Mouse (Mus musculus): ENCODE measurements around the gene Atp8b3.

Atp8b3 gene

GRCm38 (mm10) chr10:80568876-80569275 is 30.0 kb upstream of the Atp8b3 start:
- DNase-seq (ENCODE audit: low read depth, low spot score): no peak

GRCm38 (mm10) chr10:80566375-80567092 is 27.6 kb upstream of the Atp8b3 start:
- peak; percentile 65 for DNase-seq (ENCODE audit: low read depth, low spot score)

- peak; percentile 84 for DNase-seq (ENCODE audit: low read depth, low spot score)
Observed at GRCm38 (mm10) chr10:80561116-80561944, 22.4 kb upstream of the Atp8b3 start, which contains the start of gene Rexo1. TSS of gene Rexo1 (minus strand) at chr10:80561560.

GRCm38 (mm10) chr10:80560621-80561020 is 21.7 kb upstream of the Atp8b3 start:
- DNase-seq (ENCODE audit: low read depth, low spot score): no peak

- DNase-seq (ENCODE audit: low read depth, low spot score): no peak
Observed at GRCm38 (mm10) chr10:80559431-80559830, 20.5 kb upstream of the Atp8b3 start.

DNA sequence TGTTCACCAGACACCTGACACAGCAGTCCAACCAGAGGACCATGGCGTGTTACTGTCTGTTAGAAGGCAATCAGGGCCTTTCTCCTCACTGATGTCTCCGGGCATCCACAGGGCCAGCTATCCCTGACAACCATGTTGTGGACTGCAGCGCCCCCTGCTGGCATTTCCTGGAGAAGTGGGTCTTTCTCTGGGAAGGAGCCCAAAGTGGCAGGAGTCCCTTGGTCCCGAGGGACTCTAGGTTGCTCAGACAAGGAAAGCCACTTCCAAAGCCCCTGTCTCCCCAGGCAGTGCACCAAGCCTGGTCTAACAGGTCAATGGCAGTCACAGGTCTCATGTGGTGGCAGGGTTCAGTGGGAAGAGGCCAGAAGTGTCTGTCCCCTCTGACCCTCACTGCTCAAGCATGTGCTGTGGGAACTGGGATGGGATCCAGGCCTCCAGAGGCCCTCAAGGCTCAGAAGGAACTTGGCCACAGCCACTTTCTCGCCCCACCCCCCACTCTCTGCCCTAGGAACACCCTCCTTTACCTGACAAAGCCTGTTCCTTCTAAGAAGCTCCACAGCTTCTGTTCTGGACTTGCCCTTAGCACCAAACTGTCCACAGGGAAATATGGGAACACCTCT is 18.5 kb upstream of the Atp8b3 start:
- DNase-seq (ENCODE audit: low read depth, low spot score): no peak

DNA sequence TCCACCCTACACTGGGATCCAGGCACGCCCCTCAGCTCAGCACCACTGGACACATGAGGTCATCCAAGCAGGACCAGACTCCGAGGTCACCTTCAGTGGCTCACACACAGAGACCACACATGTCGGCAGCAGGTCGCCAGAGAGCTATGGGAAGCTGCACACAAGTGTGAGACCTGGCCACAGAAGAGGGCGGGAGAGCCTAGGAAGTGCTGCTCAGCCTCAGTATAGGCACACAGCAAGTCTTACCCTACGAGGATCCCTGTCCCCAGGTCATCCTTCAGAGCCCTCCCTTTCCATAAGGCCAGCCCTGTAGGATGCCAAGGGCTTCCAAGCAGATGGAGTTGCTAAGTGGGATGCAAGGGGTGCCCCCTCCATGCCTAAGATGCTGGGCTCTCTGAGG is 15.1 kb upstream of the Atp8b3 start:
- no peak for DNase-seq (ENCODE audit: low read depth, low spot score)

GRCm38 (mm10) chr10:80553575-80553974 is 14.7 kb upstream of the Atp8b3 start:
- no peak for DNase-seq (ENCODE audit: low read depth, low spot score)

DNA sequence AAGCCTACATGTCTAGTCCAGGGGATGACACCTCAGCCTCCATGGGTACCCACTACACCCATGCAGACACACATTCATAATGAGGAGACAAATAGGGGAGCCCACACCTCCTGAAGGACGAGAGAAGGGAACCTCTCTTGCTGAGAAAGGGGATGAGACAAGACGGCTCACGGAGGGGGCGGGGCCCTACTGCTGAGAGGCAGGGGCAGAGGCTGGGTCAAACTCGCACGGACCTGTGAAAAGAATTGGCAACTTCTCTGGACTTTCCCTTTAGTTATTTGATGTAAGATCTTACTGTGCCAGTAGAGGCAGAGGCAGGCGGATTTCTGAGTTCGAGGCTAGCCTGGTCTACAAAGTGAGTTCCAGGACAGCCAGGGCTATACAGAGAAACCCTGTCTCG is 13.4 kb upstream of the Atp8b3 start:
- no peak for DNase-seq (ENCODE audit: low read depth, low spot score)

GRCm38 (mm10) chr10:80549279-80549678 is 10.4 kb upstream of the Atp8b3 start:
- DNase-seq (ENCODE audit: low read depth, low spot score): no peak

GRCm38 (mm10) chr10:80548428-80549006 is 9.6 kb upstream of the Atp8b3 start:
- no peak for DNase-seq (ENCODE audit: low read depth, low spot score)

GRCm38 (mm10) chr10:80547539-80547938 is 8.6 kb upstream of the Atp8b3 start:
- no peak for DNase-seq (ENCODE audit: low read depth, low spot score)

- no peak for DNase-seq (ENCODE audit: low read depth, low spot score)
Observed at GRCm38 (mm10) chr10:80546945-80547344, 8.0 kb upstream of the Atp8b3 start.

DNA sequence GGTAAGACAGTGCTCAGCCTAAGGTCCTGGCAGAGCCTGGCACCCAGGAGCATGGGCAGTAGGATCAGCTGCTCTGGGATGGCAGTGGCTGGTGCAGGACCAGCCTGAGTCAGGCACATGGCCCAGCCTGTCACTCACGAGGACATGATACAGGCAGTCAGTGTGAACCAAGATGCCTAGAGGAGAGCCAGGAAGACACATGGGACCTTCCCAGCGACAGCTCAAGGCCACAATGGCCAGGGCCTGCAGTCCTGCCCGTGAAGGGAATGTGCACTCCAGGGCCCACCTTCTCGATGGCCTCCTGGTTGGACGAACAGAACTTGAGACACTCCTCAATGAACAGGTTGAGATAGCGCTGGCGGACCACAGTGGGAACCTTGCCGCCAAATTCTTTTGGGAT is 6.7 kb upstream of the Atp8b3 start:
- no peak for DNase-seq (ENCODE audit: low read depth, low spot score)

- no peak for DNase-seq (ENCODE audit: low read depth, low spot score)
Observed at GRCm38 (mm10) chr10:80543873-80544272, 4.9 kb upstream of the Atp8b3 start.

DNA sequence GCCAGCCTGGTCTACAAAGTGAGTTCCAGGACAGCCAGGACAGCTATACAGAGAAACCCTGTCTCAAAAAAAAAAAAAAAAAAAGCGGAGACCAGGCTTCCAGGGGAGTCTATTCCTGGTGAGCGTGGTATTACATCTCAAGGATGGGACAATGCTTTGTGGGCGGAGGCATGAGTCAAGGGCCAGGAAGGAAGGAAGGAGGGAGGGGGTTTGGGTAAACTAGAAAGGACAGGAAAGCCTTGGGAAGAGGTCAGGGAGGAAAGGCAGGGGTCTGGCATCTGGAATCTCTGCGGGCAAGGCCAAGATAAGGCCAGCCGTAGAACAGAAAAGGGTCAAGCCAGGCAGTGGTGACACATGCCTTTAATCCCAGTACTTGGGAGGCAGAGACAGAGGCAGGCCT is 569 bp upstream of the Atp8b3 start:
- no peak for DNase-seq (ENCODE audit: low read depth, low spot score)

DNA sequence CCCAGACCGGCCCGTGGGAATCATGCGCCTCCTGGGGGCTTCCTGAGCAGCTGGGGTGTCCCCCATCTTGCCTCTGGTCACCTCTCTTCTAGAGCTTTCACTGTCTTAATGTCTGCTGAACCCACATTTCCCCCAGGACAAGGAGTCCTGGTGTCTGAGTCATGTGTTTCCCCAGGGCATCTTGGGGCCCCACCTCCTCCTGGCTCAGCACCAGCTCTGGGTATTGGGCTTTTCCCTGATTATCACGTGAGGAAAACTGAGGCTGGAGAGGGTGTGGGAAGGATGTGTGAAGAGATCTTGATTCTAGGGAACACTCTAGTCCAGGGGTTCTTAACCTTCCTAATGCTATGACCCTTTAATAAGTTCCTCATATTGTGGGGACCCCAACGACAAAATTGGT is 744 bp downstream of the Atp8b3 start:
- no peak for DNase-seq (ENCODE audit: low read depth, low spot score)

- DNase-seq (ENCODE audit: low read depth, low spot score): no peak
Observed at GRCm38 (mm10) chr10:80535711-80536110, 3.2 kb downstream of the Atp8b3 start.

DNA sequence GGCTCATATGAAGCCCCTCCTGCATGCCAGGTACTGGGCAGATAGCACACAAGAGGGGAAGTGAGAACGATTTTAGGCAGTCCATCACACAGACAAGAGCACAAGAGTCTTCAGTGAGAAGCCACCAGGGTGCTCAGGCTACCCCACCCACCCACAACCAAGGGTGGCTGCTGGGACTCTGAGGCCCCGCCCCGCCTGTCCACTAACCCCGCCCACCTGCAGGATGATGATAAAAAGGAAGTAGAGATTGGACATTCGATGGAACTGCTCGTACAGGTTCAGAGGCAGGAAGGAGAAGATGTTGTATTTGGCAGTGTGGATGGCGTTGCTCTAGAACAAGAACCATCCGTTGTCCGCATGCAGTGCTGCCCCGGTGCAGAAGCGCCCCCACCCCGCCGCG is 3.9 kb downstream of the Atp8b3 start:
- DNase-seq (ENCODE audit: low read depth, low spot score): no peak

DNA sequence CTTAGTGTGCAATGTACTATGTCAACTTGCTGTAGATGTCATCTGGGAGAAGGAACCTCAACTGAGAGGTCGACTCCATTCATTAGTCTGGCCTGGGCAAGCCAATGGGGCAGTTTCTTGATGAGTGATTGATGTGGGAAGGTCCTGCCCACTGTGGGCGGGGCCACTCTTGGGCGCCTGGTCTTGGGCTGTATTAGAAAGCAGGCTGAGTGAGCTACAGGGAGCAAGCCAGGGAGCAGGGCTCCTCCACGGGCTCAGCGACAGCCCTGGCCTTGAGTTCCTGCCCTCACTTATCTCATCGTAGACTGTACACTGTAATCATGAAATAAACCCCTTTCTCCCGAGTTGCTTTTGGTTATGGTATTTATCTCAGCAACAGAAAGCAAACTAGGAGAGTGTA is 5.2 kb downstream of the Atp8b3 start:
- no peak for DNase-seq (ENCODE audit: low read depth, low spot score)

GRCm38 (mm10) chr10:80532783-80533182 is 6.1 kb downstream of the Atp8b3 start:
- no peak for DNase-seq (ENCODE audit: low read depth, low spot score)

GRCm38 (mm10) chr10:80526172-80526571 is 12.8 kb downstream of the Atp8b3 start:
- no peak for DNase-seq (ENCODE audit: low read depth, low spot score)

All from WW6 (cell line).